Mouse (Mus musculus): ENCODE results near the gene Casc1.
A peak's percentile ranks its signal among the peaks of the same experiment; 100 is the strongest.

The Casc1 gene

DNA sequence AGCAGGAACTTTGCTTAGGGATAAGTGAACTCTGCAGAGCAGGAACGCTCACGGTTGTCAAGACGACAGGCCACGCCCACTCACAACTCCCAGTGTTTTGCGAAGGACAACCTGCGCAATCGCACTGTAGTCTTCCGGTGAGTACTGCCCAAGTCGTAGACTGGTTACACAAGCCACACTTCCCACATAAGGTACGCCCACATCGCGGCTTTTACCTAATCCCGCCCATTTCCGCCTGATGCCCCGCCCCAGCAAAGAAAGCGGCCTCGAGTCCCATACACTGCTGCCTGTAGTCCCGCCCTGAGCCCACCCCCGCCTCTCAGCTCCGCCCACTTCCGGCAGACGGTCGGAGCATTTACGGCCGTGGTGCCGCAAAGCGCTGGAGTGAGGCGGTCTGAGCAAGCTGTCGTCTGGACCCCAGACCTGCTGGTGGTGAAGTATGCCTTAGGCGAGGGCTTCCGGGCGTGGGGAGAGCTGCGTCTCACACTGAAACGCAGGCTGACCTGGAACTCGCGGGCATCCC lies at the start of gene Casc1, which contains the start of gene Etfrf1:
Casc1 (minus strand) TSS at position 190 of the 523 bp plus-strand sequence.
Etfrf1 (plus strand) TSS at position 319 of the 523 bp plus-strand sequence.
- peak; percentile 99 for DNase-seq

DNA sequence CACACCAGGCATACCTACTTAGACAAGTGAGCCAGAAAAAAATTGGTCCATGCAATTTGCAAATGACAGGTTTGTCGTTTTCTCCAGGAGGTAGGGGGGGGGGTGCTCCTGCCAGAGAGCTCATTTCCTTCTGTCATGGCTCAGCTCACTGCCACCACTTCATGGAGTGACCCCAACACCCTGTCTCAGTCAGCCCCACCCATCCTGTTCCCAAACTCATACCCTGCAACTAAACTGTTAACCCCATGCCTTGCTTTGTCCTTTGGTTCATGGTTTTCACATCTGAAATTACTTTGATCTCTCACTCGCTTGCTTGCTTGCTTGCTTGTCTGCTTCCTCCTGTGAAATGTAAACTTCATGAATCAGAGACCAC lies 45.9 kb upstream of the Casc1 start:
- no peak for DNase-seq

DNA sequence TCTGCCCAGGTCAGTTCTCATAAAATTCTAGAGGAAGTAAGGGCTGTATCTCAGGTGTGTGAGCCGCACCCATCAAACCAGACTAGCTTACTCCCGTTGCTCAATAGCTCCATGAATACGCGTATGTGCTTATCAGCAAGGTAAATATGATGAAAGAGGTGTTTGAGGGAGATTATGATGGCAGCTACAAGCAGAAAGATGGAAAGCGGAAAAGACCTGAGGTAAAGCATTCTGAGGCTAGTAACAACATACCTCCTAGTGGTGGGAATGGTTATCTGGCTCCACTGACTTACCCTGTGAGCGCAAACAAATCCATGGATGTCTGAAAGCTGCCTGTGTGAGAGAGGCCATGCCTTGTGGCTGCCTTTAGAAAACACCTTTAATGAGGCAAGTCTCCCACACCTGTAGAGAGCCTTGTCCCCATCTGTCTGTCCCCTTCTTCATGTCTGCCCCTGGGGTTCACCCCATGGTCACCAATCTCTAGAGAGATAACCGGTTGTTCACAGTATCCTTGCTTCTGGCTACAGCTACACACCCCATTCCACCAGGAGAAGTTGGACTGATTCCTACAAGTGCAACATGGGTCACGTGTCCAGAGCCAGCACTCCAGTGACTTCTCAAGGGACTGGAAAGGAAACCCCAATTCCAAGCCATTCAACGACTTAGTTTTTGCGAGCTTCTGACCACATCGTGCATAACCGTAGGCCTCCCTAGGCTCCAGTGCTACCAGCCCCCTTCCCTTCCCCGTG lies 45.3 kb upstream of the Casc1 start:
- DNase-seq: no peak

DNA sequence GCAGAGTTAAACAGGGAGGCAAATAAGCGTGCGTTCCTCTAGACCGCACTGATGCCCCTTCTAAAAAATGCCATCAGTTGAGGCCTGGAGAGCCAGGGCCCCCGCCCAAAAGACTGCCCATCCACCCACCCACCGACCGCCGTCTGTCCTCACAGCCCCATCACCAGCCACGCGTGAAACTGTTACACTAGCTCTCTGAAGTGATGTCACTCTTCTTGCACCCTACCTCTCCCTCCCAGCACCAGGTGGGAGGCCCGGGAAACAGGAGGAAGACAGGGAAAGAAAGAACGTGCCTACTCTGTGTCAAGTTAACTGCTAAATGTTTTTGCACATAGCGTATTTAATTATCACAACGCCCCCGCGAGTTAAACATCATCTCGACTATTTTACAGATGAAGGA lies 40.0 kb upstream of the Casc1 start:
- DNase-seq: no peak

DNA sequence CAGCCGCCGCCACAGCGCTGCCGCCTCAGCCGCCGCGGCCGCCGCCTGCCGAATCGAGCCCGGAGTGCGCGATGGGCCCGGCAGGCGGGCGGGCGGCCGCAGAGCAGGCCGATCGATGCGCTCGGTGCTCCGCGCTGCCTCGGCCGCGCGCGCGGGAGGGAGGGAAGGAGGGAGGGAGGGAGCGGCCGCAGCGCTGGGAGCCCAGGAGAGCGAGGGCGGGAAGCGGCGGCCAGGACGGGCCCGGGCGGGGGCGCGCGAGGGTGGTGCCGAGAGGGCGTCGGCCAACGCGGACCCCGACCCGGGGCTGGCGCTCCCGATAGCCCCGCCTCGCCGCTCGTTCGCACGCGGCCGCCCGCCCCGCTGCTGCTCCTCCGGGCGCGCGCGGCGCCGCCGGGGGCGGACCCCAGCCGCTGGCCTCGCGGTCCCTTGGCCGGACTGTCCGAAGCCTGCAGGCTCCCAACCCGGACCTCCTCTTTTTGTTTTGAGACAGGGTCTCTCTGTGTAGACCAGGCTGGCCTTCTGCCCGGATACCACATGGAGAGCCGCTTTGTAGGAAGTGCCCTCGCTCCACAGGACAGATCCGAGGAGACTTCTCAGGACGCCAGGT lies 39.5 kb upstream of the Casc1 start, which contains the start of gene Kras:
Kras (minus strand) TSS at position 55 of the 607 bp plus-strand sequence.
- DNase-seq: peak; percentile 98

DNA sequence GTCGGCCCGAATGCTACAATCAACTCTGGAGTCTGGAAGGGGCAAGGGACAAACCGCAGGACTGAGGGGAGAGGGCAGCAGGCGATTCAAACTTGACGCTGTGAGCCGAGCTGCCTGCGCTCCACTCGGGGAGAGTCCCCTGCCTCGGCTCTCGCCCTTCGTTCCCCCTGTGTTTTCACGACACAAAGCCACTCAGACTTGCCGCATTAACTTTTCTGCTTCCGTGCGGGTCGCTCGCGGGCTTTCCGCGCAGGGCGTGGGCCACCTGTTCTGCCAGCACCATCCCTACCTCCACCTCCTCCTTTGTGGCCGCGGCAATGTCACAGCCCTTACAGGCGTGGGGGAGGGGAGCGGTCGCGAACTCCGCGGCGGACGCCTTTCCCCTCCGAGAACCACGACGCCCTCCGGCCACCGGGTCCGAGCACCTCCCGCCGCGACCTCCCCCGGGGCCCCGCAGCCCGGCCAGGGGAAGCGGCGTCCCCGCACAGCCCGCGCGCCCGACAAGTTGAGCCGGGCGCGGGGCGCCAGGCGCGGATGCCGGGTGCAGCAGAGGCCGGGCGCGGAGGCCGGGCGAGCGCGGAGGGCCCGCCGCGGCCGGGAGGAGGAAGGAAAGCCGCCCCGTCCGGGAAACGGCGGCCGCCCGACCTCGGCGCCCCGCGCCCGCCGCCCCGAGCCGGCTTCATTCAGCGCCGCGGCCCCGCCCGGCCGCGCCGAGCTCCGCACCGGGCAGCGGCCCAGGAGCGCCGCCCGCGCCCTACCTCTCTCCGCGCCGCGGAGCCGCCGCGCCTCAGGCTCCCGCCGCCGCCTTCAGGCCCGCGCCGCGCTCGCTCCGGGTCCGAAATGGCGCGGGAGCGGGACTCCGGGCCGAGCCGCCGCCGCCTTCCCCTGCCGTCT lies 38.7 kb upstream of the Casc1 start:
- peak; percentile 69 for DNase-seq

DNA sequence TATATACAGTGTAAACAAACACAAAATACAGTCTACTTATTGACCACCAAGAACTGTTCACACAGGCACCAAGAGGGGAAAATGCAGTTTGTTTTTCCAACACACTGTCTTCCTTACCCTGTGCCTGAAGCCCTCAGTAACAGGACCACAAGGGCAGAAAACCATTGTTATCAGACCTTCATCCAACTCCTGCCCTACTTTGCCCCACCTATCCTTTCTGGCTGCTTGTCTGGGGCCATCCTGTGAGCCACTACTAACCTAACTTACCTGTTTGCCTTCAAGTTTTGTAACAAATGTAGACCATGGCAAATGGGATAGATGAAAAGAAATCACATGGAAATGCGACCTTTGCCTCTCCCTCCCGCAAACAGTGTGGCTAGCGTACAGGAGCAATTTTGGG lies 37.1 kb upstream of the Casc1 start:
- DNase-seq: no peak

DNA sequence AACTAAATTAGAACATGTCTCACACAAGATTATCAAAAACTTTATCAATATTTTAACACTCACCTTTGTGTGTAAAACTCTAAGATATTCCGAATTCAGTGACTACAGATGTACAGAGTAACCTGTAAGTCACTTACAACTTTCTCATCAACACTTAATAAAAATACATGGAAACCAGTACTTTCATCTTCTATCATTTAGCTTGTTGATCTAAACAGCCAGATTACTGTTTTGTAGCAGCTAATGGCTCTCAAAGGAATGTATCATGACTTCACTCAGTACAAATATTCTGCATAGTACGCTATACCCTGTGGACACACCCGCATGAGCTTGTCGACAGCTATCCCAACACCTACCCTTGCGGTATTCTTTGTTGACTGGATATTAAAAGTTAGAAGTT lies 36.0 kb upstream of the Casc1 start:
- no peak for DNase-seq

DNA sequence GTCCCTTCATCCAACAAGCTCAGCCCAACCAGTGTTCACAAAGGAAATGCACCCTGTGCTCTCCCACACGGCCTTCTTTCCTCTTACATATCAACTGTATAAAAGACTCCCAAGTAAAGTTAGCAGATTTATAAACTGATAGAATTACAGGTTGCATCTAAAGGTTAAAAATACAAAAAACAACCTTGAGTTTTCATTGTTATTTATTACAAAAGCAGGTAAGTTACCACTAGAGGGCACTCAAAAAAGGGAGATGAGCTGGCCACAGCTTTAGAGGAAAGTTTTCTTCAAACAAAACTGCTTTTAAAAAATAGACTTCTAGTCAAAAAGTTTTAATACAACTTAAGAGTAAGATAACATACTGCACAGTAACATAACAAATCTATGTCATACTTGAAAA lies 31.7 kb upstream of the Casc1 start:
- DNase-seq: peak; percentile 67

DNA sequence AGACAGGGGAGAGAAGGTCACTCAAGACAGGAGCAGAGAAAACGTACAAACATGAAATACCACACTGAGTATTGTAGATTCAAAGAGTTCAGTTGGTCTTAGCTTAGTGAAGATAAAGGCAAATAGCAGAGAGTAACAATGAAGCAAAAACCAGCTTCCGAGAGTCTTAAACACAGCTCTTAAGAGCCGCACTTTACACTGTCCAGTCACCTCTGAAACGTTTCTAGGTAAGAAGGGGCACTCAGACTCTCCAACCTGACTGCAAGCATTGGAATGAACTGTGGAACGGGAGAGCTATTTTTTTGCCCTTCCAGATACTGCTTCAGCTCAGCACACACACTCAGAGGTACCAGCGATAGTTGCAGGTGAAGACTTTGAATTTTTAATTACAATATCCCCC lies 29.5 kb upstream of the Casc1 start:
- no peak for DNase-seq

DNA sequence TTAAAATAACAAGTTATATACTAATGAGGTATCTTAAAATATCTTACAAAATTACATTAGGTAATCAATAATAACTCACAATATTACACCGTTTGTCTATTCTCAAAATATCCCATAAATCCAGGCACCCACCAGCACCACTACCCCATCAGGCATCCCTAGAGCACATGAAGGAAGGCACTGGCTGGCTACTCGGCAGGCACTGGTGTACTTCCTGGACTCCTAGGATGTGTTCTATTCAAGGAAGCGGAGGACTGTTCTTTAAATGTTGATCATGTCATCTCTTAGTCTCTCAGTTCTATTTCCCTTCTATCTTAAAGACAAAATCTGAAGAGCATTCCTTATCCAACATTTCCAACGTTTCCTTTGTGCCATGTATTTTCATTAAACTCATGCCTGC lies 26.3 kb upstream of the Casc1 start:
- no peak for DNase-seq

DNA sequence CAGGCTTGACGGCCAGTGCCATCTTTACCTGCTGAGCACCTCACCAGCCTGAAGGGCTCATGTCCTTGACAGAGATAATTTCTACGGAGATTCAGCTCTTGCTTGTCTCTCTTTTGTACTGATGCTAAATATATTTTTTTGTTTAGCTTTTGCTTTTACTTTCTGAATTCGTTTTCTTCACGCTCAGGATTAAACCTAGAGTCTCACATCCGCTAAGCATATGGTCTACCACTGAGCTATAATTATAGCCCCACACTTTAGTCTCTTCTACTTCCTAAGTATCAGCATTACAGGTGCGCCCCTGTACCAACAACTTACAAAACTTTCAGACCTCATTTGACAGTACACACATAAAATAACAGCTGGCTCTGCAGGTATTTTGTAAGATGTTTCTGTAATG lies 24.6 kb upstream of the Casc1 start:
- DNase-seq: no peak

DNA sequence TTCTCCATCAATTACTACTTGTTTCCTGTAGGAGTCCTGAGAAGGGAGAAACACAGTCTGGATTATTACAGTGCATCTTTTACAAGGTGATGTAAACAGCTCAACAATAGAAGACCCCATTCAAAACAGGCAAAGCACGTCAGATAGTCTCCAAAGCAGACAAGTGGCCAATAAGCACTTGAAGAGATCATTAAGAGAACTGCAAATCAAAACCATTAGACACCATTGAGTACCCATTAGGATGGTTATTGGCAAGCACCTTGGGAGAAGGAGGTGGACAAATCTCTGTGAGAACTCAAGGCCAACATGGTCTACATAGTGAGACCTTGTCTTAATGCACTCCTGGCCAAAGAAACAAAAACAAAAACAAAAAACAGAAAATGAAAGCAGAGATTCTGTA lies 23.6 kb upstream of the Casc1 start:
- DNase-seq: no peak

DNA sequence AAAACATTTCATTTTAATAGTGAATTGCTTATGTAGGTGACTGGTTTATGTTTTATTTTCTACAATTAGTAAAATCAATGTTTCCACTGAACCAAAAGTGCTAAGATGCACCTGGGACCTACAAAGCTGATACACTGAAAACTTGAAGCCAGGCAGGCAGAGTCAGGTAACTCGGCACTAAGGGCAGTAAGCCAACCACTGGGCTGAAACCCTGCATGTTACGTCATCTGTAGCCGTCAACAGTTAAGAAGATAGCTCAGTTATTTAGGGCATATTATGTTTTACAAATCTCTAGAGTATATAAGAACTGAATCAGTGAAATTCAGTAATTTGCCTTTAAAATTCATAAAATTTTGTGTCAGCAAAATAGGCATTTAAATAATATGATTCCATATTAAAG lies 15.5 kb upstream of the Casc1 start:
- DNase-seq: no peak

DNA sequence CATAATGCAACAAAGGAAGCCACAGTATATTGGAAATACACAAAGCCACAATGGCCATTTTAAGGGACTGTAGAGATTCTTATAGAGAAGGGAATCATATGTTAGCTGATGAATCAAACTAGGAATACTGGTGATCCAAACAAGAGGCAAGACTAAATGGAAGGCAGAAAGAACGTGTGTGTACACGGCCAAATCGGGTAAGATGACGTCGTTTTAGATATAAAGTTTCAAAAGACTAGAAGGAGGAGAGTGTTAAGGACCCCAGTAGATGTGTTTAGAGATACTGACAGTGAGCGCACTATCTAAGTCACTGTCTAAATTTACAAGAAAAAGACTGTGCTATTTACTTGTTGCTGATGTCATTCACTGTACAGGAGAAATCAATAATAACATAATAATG lies 13.4 kb upstream of the Casc1 start:
- no peak for DNase-seq

DNA sequence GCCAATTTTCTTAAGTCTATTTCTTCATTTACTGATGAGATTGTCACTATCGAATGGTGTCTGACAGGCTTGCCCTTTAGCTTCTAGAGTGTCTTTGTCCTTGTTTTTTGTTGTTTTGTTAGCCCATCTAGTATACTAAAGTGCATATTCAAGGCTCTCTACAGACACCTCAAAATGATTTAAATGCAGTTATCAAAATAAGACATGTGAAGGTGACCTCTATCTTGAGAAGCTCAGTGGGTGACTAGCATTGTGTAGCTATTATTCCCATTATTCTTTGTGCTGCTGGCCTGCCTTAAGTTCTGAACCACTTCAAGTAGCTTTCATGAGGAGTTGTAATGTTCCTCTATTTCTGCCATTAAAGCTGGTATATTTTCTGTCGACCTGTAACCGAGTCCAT lies 5.0 kb upstream of the Casc1 start:
- DNase-seq: no peak

DNA sequence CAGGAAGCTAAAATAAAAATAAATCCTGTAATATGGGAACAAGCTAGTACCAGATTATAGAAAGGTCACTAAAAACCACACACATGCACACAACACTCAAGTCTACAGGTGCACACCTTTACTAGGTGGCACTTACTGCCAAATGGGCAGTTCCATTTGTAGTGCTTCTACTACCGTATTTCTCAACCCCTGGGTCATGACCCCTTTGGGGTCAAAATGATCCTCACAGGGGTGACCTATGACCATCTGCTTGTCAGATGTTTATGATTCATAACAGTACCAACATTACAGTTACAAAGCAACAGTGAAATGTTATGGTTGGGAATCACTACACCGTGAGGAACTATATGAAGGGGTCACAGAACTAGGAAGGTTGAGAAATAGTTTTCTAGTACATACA lies 3.1 kb upstream of the Casc1 start:
- no peak for DNase-seq

DNA sequence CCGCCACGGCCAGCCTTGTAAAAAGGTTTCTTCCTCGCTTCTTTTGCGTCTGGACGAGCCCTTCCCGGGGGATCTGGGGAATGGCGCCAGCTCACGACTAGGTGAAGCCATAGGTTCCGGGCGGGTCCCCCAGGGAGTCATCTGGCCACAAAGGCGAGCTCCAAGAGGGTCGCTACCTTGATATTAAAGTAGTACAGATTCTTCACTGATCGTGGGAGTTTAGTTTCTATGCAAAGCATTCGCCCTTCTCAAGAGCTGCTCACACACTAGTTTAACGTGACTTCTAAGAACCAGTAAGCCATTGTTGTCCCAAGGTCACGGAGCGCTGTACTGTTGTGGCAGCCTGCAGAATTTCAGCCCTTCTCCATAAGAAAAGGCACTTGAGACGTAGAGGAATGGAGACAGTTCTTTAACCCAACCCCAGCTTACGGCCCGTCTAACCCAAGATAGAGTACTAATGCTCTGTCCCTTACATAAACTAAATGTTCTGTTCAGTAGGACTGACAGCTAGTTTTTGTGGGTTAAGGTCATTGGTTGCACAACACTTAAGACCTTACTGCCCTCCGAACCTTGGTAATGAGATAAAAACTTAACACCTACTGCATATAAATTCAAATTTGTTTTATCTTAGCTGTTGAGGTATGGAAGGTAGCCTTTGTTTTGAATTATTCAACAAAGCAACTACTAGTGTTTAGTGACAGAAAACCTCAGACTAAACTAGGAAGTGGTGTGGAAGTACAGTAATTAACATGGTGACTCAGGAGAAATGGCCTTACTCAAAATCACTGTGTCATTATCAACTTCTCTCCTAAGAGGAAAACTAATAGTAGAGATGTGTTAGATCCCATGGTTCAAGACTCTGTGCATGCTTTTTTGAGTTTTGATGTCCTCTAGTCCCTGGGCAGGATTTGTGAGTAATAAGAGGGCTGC lies 836 bp upstream of the Casc1 start:
- no peak for DNase-seq

DNA sequence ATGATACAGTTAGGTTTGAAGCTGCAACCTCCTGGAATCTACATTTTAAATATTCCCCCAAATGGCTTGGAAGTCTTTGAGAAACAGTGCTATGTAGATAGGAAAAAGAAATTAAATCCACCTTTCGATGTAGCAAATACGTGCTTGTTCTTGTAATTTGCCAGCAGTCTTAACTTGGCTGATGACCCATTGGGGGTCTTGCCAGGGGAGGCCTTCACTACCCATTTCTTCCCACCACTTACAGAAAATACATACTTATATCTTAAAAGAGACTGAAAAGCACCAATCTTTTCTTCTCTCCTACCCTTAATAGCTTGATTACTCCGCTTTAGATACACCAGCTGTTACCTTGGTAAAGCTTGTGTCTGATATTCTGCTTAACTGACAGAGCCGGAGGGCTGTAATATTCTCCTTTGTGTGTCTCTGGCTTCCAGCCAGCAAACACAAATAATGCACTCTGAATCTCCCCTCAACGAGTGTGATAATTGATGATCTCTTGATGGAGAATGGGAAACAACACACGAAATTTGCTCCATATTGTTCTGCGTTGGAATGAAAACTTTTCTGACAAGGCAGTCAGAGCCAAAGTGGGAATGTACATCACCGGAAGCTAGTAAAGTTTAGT lies 637 bp downstream of the Casc1 start:
- DNase-seq: no peak

DNA sequence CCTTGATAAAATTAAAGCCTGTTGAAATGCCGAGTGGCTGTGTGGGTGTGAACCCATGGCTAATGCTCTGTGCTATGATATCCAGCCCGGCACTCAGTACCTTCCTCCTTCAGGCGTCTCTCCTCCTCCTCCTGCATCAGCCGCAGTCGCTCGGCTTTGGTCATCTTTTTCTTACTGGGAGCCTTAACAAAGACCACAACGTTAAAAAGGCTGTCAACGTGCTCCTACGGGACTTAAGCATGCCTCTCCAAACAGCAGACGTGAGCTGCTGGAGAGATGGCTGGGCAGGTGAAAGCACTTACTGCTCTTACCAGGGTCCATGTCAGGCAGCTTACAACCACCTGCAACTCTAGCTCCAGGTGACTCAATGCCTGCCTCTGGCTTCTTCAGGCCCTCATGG lies 5.7 kb downstream of the Casc1 start:
- no peak for DNase-seq

DNA sequence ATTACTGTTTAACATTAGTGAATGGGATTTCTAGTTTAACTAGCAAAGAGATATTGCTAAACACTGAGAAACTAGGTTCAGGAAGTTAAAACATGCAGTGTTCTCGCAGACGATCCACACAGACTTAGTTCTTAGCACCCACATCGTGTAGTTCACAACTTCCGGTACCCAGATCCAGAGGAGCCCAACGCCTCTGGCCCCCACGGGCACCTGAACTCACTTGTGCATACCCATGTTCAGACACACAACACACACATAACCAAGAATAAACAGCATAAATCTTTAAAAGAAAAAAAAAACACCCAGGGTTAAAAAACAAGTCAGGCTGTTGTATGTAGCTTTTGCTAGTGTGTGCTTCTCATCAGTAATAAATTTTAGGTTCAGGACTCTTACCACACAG lies 6.4 kb downstream of the Casc1 start:
- DNase-seq: no peak
